Mouse (Mus musculus): ENCODE measurements at regions not wholly inside any gene's neighbourhood (a gene's known extent, or its start where the extent isn't known, plus 50 kb on each side); places are given as distances from the start of the nearest gene placed in this dataset.
A peak's percentile ranks its signal among the peaks of the same experiment; 100 is the strongest.

- peak in 1 of 2 experiments; percentile 20 for DNase-seq
Observed at GRCm38 (mm10) chr17:87202958-87203720, 62.6 kb downstream of the Mcfd2 start.

DNA sequence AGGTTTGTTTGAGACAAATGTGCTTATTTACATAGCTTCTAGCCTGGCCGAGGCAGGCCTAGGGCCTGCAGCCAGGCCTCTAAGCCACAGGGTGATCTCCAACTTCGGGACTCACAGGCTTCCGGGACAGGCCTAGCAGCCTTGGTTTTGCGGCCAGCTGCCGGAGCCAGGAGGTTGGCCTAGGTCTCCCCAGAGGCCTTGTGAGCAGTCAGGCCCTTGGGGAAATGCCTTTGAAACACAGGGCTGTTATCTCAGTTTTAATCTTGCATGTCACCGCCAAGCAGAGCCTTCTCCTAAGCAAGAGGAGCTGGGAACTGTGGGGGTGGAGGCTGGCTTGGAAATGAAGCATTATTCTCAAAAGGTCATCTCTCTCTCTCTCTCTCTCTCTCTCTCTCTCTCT, 63.2 kb downstream of the Mcfd2 start:
- DNase-seq: peak in 1 of 2 experiments; percentile 30

- peak; percentile 91 to 92 for DNase-seq
Observed at GRCm38 (mm10) chr17:87200721-87201242, 65.0 kb downstream of the Mcfd2 start.

DNA sequence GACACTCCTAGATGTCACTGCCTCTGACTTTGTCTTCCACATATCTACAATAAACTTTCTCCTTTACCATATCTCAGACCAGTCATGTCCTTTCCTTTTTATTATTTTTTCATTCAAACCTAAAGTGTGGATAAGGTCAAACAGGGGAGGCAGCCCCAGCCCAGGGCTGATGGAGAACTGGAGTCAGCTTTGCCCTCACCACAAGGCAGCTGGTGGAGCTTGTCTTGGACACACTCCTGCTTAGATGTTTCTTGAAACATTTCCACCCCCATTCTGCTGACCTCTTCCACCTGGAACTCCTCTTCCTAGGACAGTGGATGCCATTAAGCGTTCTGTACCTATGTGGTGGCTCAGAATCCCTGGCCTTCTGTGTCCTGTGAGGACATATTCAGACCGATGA, 65.6 kb downstream of the Mcfd2 start:
- no peak for DNase-seq

- no peak for DNase-seq
Observed at GRCm38 (mm10) chr17:87199134-87199533, 66.6 kb downstream of the Mcfd2 start.

GRCm38 (mm10) chr17:87197434-87197833, 68.3 kb downstream of the Mcfd2 start:
- no peak for DNase-seq

DNA sequence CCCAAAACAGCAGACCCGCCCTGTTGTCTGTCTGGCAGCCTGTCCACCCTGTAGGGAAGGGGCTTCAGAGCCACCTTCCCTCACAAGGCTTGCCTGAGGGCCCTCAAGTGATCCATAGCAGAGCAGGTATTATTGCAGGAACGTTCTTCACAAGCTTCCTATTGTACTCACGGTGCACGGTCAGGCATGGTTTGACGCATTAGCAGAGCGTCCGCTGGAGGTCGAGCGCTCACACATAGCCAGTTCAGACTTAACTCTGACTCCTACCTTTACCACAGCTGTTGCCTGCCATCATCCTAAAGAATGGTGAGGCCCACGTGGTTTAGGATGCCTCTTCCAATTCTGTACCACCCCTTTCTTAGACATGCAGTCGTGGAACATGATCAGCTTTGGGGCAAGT, 71.1 kb downstream of the Mcfd2 start:
- no peak for DNase-seq

- DNase-seq: no peak
Observed at GRCm38 (mm10) chr17:87193482-87193881, 72.3 kb downstream of the Mcfd2 start.

DNA sequence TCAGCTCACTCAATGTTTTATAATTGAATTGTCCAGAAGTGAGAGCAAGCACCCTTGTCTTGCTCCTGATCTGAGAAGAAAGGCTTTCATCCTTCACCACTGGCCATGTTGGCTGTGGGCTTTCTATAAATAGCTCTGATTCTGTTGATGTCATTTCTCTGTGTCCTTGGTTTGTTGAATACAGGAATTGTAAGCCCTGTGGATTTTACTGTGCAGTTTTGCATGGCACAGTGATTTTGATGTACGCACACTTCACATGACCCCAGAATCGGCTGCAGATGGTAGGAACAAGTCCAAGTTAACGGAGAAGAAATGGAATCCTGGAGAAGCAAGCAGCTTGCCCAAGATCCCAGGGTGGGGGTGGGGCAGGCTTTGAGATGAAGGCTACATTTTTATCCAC, 76.1 kb downstream of the Mcfd2 start:
- DNase-seq: peak; percentile 31 to 35
